Mouse (Mus musculus): ENCODE results near the gene Mycs. TPM values are rescaled to one million over a fixed set of nuclear protein-coding genes. Genes with fewer than 3 reads are reported as not detected.

The Mycs gene
- total RNA-seq (2021): not detected

DNA sequence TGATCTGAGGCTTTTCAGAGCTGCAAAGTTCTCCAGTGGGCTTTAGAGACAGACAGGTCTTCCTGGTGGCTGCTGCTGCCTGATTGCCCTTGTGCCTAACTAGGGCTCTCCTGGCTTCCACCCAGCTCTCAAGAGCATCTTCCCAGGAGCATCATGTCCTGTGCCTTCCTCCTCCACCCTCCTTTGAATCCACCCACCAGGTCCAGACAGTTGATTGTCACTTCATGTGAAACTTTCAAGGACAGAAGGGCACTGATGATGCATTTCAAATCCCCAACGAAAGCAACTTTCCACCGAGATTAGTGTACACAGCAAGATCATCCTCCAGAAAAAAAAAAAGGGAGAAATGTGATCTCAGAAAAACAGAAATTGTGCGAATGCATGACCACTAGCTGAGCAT lies at the start of gene Mycs:
TSS of gene Mycs (minus strand) at position 101 of the 400 bp plus-strand sequence.
- DNase-seq (ENCODE audit: extremely low spot score in 1 of 2, low spot score in 1 of 2): no peak

DNA sequence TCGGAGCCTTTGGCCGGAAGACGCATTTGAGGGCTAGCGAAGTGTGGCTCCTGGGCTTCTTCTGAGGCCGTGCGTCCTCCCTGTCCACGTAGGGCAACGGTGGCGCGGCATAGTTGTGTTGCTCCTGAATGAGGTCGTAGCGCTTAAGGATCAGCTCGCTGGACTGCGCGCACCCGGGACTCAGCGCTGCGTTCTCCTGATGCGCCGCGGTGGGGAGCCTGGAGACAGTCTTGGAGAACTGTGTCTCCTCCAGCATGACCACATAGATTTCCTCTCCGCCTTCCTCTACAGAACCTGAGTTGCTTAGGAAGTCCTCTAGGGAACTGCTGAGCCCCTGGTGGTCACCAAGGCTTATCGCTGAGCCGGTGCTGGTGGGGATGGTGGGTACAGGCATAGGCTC lies 1.0 kb downstream of the Mycs start:
- DNase-seq (ENCODE audit: extremely low spot score in 1 of 2, low spot score in 1 of 2): peak; percentile 7

Other genes starting within 250 kb of the Mycs start
- not detected for gene Btbd35f7, start 199.8 kb upstream of the Mycs start, total RNA-seq (2021)

Data from layer of hippocampus, postnatal 25 days (tissue).